Mouse (Mus musculus): Measurements from ENCODE around the gene Gm27179. TPM values are rescaled to one million over a fixed set of nuclear protein-coding genes. Genes with fewer than 3 reads are reported as not detected.
"Not testable (repeated sequence)": the region's sequence is repeated elsewhere in the genome, so short reads cannot be mapped to it uniquely, and the experiment has no call there.

The Gm27179 gene
- polyA plus RNA-seq, 1 experiment from 2014 or later: not detected

- not testable (repeated sequence) for H3K36me3 ChIP-seq (ENCODE audit: poor library complexity, severe bottlenecking); H3K9me3 ChIP-seq (replicated peaks); H3K9ac ChIP-seq; H3K27ac ChIP-seq; H3K4me1 ChIP-seq; H3K4me3 ChIP-seq; ATAC-seq; H3K27me3 ChIP-seq; H3K4me2 ChIP-seq
- no CpG with 5 or more reads among the region's 1 CpGs for WGBS
Observed at GRCm38 (mm10) chr14:69507000-69507399, 5.3 kb downstream of the Gm27179 start.

DNA sequence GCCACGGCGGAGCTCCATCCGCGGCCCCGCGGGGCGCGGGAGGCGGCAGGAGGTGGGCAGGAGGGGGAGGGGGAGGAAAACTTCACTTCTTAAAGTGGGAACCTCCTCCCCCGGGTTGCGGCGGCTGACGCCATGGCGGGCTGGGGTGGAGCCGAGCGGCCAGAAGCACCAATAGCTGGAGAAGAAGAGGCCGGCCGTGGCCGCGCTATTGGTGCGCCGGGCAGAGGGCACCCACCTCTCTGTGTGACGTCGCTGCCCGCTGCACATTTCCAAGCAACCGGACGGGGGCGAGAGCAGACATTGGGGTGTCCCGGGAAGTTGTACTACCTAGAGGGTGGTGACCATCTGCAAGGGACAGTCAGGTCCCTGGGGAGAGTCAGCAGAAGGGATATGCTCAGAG, 9.2 kb downstream of the Gm27179 start, which contains the start of gene Gm16867:
TSS of gene Gm16867 (minus strand) at position 189 of the 400 bp plus-strand sequence.
- H3K9me3 ChIP-seq (replicated peaks); H3K4me1 ChIP-seq; H3K36me3 ChIP-seq (ENCODE audit: poor library complexity, severe bottlenecking); H3K9ac ChIP-seq; H3K27me3 ChIP-seq; H3K4me3 ChIP-seq; H3K27ac ChIP-seq; H3K4me2 ChIP-seq: not testable (repeated sequence)
- peak; percentile 99 for ATAC-seq
- no CpG with 5 or more reads among the region's 29 CpGs for WGBS

DNA sequence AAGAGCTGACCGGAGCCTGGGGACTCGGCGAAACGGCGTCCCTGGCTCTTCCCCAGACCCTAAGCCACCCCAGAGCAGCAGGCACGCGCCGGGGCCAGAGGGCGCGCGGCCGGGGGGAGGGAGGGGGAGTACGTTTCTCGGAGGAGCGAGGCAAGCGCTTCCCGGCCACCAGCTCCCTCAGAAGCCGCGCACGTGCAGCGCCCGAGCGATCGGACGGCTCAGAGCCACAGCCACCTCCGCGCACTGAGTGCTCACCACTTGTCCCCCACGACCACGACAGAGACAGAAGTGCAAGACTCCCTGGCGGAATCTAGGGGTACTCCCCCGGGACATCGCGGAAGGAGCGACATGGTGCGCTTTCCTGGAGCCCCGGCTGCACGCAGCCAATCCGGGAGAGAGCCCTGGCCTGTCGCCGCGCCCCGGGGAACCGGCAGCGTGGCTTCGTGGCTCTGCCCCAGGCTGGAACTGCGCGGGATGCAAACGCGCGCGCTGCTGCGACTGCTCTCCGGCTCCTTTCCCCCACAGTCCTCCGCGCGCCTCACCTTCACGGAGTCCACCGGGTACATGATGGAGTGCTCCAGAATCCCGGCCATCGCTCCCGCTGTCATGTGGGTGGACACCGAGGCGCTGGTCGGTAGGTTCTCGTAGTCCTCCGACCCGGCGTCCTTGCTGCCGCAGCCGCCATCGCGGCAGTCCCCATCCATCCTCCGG, 9.8 kb downstream of the Gm27179 start:
- not testable (repeated sequence) for H3K4me1 ChIP-seq; H3K36me3 ChIP-seq (ENCODE audit: poor library complexity, severe bottlenecking); H3K4me2 ChIP-seq; H3K9ac ChIP-seq; H3K4me3 ChIP-seq; H3K27me3 ChIP-seq; H3K27ac ChIP-seq; H3K9me3 ChIP-seq (replicated peaks)
- ATAC-seq: peak; percentile 71
- no CpG with 5 or more reads among the region's 73 CpGs for WGBS

DNA sequence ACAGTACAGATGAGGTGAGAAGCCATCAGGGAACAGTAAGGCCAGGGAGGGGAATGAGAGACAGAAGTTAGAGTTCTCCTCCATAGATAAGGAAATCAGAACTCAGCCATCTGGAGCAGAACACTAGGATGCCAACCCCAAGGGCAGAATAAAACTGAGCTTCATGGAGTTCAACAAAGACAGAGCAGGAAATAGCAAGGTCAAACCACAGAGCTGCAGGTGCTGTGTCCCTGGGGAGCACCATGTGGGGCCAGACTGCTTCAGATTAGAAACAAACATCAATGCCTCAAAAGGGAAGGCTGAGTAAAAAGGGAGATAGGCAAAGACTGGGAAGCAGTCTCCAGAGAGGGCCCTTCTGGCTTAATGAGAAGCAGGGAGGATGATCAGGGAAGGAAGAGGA, 16.1 kb downstream of the Gm27179 start:
- not testable (repeated sequence) for H3K36me3 ChIP-seq (ENCODE audit: poor library complexity, severe bottlenecking); H3K4me1 ChIP-seq; H3K9me3 ChIP-seq (replicated peaks); H3K9ac ChIP-seq; H3K27ac ChIP-seq; H3K4me3 ChIP-seq; H3K4me2 ChIP-seq; H3K27me3 ChIP-seq; ATAC-seq

DNA sequence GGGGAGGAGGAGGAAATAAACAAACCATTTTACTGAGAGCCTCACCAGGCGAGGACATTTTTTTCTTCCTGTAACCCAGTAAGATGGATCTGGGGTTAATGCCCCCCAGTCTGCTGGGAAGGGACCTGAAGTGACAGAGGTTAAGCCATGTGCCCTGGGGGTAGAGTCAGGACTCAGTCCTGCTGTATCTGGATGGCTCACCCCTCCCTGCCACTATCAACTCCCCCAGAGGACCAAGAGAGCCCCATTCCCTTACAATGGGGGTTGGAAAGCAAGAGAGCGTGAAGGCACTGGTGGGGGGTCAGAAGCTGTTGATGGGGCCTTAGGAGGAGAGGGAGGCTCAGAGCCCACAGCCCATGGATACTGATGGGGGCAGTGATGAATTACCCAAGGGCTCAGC, 17.4 kb downstream of the Gm27179 start:
- H3K4me3 ChIP-seq; H3K4me2 ChIP-seq; H3K9ac ChIP-seq; ATAC-seq; H3K27me3 ChIP-seq; H3K27ac ChIP-seq; H3K4me1 ChIP-seq; H3K36me3 ChIP-seq (ENCODE audit: poor library complexity, severe bottlenecking); H3K9me3 ChIP-seq (replicated peaks): not testable (repeated sequence)
- no CpG with 5 or more reads among the region's 2 CpGs for WGBS

DNA sequence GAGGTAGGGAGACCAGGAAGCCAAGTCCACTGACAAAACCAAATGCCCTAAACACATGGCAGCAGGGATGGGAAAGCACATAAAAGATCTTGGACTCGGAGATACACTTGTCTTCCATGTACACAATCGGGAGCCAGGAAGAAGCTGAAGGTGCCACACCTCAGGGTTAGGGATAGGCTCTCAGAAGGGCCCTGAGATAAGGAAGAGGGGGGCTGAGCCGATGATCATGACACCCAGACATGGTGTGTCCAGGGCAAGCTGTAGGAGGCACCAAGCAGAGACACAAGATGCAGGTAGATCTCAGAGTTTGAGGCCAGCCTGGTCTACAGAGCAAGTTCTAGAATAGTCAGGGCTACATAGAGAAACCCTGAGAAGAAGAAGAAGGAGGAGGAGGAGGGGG, 17.8 kb downstream of the Gm27179 start:
- H3K27ac ChIP-seq; H3K9ac ChIP-seq; H3K9me3 ChIP-seq (replicated peaks); H3K4me2 ChIP-seq; ATAC-seq; H3K27me3 ChIP-seq; H3K36me3 ChIP-seq (ENCODE audit: poor library complexity, severe bottlenecking); H3K4me3 ChIP-seq; H3K4me1 ChIP-seq: not testable (repeated sequence)
- WGBS: no CpG with 5 or more reads among the region's 3 CpGs

GRCm38 (mm10) chr14:69488001-69488400, 24.3 kb downstream of the Gm27179 start:
- H3K4me3 ChIP-seq; H3K27ac ChIP-seq; H3K9ac ChIP-seq; H3K4me2 ChIP-seq; ATAC-seq; H3K9me3 ChIP-seq (replicated peaks); H3K27me3 ChIP-seq; H3K36me3 ChIP-seq (ENCODE audit: poor library complexity, severe bottlenecking); H3K4me1 ChIP-seq: not testable (repeated sequence)
- WGBS: no CpG with 5 or more reads among the region's 10 CpGs

GRCm38 (mm10) chr14:69485466-69486135, 26.7 kb downstream of the Gm27179 start:
- not testable (repeated sequence) for H3K27ac ChIP-seq; H3K9me3 ChIP-seq (replicated peaks); H3K9ac ChIP-seq; H3K4me3 ChIP-seq; ATAC-seq; H3K27me3 ChIP-seq; H3K36me3 ChIP-seq (ENCODE audit: poor library complexity, severe bottlenecking); H3K4me1 ChIP-seq; H3K4me2 ChIP-seq
- whole genome bisulfite sequencing: no CpG with 5 or more reads among the region's 18 CpGs

GRCm38 (mm10) chr14:69473941-69474646, 38.3 kb downstream of the Gm27179 start:
- not testable (repeated sequence) for H3K9me3 ChIP-seq (replicated peaks); ATAC-seq; H3K4me3 ChIP-seq; H3K4me1 ChIP-seq; H3K9ac ChIP-seq; H3K36me3 ChIP-seq (ENCODE audit: poor library complexity, severe bottlenecking); H3K27me3 ChIP-seq; H3K27ac ChIP-seq; H3K4me2 ChIP-seq
- WGBS: no CpG with 5 or more reads among the region's 11 CpGs

- not testable (repeated sequence) for H3K36me3 ChIP-seq (ENCODE audit: poor library complexity, severe bottlenecking); H3K4me2 ChIP-seq; H3K9ac ChIP-seq; H3K27ac ChIP-seq; H3K9me3 ChIP-seq (replicated peaks); H3K27me3 ChIP-seq; H3K4me3 ChIP-seq; H3K4me1 ChIP-seq; ATAC-seq
- no CpG with 5 or more reads among the region's 2 CpGs for WGBS
Observed at GRCm38 (mm10) chr14:69473322-69473721, 39.0 kb downstream of the Gm27179 start.

- not testable (repeated sequence) for H3K36me3 ChIP-seq (ENCODE audit: poor library complexity, severe bottlenecking); H3K27me3 ChIP-seq; H3K4me3 ChIP-seq; H3K9ac ChIP-seq; H3K4me2 ChIP-seq; ATAC-seq; H3K4me1 ChIP-seq; H3K9me3 ChIP-seq (replicated peaks); H3K27ac ChIP-seq
- WGBS: no CpG with 5 or more reads among the region's 8 CpGs
Observed at GRCm38 (mm10) chr14:69470122-69470708, 42.1 kb downstream of the Gm27179 start.

GRCm38 (mm10) chr14:69467612-69468366, 44.6 kb downstream of the Gm27179 start:
- H3K4me3 ChIP-seq; H3K27me3 ChIP-seq; H3K36me3 ChIP-seq (ENCODE audit: poor library complexity, severe bottlenecking); ATAC-seq; H3K4me2 ChIP-seq; H3K9me3 ChIP-seq (replicated peaks); H3K27ac ChIP-seq; H3K9ac ChIP-seq; H3K4me1 ChIP-seq: not testable (repeated sequence)
- WGBS: no CpG with 5 or more reads among the region's 17 CpGs

Data from forebrain, embryonic 13.5 days (tissue).